Mouse (Mus musculus): ENCODE data around the gene Gm21885.

DNA sequence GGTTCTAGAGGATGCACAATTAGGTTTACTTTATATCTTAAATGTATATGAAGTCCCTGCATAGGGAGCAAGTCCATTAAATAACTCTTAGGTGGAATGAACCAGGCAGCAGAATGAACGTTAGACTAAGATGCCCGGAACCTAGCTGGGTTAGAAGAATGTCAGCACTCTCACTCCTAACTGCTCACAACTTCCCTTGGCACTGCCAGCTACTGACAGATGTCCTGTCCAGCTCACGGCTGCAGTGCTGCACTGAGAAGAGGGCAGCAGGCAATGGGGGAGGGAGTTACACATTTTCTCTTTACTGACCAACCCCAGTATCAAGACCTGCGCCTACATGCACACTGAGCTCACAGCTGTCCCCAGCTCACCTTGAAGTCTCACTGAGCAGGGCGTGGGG is 5.4 kb downstream of the Gm21885 start:
- TF ChIP-seq POLR2A (IDR thresholded peaks at IDR 0.05; ENCODE audit: low read depth, low read length), result no peak
- no peak for TF ChIP-seq CTCF (IDR thresholded peaks at IDR 0.05; ENCODE audit: extremely low read depth, insufficient read length, insufficient replicate concordance, low read depth, low read length)

All from small intestine, adult 2 months (tissue).